Mouse (Mus musculus): ENCODE results near the gene Snurf.

GRCm38 (mm10) chr7:60007727-60008360 is 3.0 kb upstream of the Snurf start:
- TF ChIP-seq CTCF (IDR thresholded peaks at IDR 0.05; ENCODE audit: low read depth, low read length) (no peak), POLR2A (IDR thresholded peaks at IDR 0.05; ENCODE audit: borderline replicate concordance, low read depth, low read length) (no peak)
